Mouse (Mus musculus) stomach, postnatal 0 days (tissue): ENCODE measurements around the gene Mmp28.

ENCODE experiments used
- CTCF ChIP-seq: IDR thresholded peaks from 2 replicates; pipeline ENCODE4 v1.5.1; 2016; ENCODE audit warnings: antibody characterized with exemption, low read depth, mild to moderate bottlenecking, moderate library complexity
- EP300 ChIP-seq: optimal IDR thresholded peaks from 2 replicates; pipeline ENCODE3; 2016; ENCODE audit warnings: antibody characterized with exemption

DNA sequence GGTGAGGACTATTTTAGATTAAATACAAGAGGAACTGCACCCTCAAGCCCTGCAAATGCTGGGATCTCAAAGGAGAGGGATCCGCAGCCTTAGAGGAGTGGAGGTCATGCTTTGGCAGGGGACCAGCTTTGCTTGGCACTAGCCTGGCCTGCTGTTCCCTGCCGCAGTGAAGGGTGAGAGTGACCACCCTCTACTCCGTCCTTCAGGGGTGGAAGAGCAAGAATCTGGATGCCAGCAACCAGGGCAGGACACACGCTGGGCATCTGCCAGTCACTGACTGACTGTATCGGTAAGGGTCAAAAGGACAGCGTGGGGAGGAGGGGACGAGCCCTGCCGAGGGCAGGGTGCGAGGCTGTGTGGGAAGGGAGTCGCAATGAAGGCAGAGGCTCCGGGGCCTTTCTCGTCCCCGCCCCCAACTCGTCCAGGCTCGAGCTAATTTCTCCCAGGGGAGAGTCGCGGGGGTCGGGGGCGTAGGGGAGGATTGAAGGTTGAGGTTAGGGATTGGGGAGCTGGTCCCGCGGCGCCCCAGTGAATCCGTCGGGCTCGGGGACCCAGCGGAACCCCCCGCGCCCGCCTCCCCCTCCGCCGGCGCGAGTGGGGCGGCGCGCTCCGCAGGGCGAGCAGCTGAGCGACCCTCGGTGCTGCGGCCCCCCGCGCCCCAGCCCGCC, 53.6 kb downstream of the Mmp28 start, which contains the start of gene Rasl10b:
- no peak for TF ChIP-seq CTCF
- TF ChIP-seq EP300, result no peak
